Mouse (Mus musculus): Measurements from ENCODE around the gene Ntf3. TPM values are rescaled to one million over a fixed set of nuclear protein-coding genes. Genes with fewer than 3 reads are reported as not detected.

The Ntf3 gene
- polyA plus RNA-seq, 1 experiment = 0.39 TPM

DNA sequence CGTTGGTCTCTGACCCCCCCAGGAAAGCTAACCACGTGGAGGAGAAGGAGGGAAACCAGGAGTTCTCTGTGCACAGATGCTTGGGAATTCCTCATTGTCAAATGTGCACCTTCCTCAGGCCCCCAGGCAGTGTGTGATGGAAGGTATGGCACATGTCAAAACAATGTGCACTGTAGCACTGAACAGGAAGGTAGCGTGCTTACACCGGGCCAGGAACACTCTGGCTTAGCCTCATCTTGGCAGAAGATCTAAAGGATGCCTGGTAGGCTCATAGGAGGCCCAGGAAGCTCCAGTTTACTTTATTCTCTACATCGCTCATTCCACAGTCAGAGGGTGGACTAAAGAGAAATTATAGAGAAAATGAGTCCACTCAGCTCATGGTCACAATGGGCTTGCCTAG, 57.5 kb downstream of the Ntf3 start:
- peaks cover 4% of the 10 kb centered on the region for H3K27me3 ChIP-seq (replicated peaks)
- no peaks in the 10 kb centered on the region for H3K4me1 ChIP-seq
- H3K4me3 ChIP-seq (replicated peaks) = no peak overlapping the region
- no peak for TF ChIP-seq FLI1 (IDR thresholded peaks at IDR 0.05; ENCODE audit: low read length)
- H3K36me3 ChIP-seq (replicated peaks; ENCODE audit: low read length) = no peaks in the 10 kb centered on the region
- H3K9me3 ChIP-seq = peaks cover 3% of the 10 kb centered on the region; the same call in 1 of the 2 replicates

DNA sequence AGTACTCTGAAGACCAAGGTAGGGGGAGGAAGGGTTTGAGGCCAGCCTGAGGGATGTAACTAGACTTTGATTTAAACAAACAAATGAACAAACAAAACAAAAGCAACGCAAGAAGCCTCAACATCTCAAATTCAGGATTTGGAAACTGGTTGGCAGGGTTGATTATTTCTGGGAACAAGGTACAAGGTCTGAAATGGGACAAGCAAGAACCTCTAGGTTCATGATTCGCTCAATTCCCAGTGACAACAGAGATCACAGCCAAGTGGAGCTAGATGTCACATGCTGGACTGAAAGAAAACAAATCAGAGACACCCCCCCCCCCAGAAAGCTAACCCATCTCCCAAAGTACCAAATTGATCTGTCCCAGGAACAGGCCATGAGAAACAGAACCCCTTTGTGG, 57.9 kb downstream of the Ntf3 start:
- TF ChIP-seq GATA1 (IDR thresholded peaks at IDR 0.05; ENCODE audit: borderline replicate concordance, low read length) (no peak), FLI1 (IDR thresholded peaks at IDR 0.05; ENCODE audit: low read length) (no peak)
- H3K4me3 ChIP-seq (replicated peaks) = no peak overlapping the region
- peaks cover 4% of the 10 kb centered on the region for H3K27me3 ChIP-seq (replicated peaks)
- peaks cover 3% of the 10 kb centered on the region; the same call in 1 of the 2 replicates for H3K9me3 ChIP-seq
- H3K36me3 ChIP-seq (replicated peaks; ENCODE audit: low read length) = no peaks in the 10 kb centered on the region
- H3K4me1 ChIP-seq = no peaks in the 10 kb centered on the region

DNA sequence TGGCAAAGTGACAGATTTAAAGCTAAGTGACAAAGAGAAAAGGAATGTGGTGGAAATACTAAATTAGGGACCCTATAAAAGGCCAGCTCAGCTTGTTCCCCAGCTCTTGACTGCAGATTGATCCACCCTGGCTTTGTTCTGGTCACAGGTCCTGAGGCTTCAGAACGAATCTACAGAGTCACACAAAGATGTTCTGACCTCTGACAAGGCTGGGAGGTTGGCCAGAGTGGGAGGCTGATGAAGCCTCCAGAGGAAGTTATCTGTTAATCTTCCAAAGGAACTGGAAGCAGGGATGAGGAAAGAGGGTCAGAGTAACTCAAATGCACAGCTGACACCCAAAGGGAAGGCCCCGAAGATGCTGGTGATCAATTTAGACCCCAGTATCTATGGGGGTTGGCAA, 59.3 kb downstream of the Ntf3 start:
- H3K36me3 ChIP-seq (replicated peaks; ENCODE audit: low read length) = no peaks in the 10 kb centered on the region
- TF ChIP-seq GATA1 (IDR thresholded peaks at IDR 0.05; ENCODE audit: borderline replicate concordance, low read length) (no peak), FLI1 (IDR thresholded peaks at IDR 0.05; ENCODE audit: low read length) (no peak)
- no peaks in the 10 kb centered on the region for H3K4me1 ChIP-seq
- no peak overlapping the region for H3K4me3 ChIP-seq (replicated peaks)
- H3K27me3 ChIP-seq (replicated peaks) = peaks cover 2% of the 10 kb centered on the region
- H3K9me3 ChIP-seq = peaks cover 10% of the 10 kb centered on the region; the same call in 1 of the 2 replicates

DNA sequence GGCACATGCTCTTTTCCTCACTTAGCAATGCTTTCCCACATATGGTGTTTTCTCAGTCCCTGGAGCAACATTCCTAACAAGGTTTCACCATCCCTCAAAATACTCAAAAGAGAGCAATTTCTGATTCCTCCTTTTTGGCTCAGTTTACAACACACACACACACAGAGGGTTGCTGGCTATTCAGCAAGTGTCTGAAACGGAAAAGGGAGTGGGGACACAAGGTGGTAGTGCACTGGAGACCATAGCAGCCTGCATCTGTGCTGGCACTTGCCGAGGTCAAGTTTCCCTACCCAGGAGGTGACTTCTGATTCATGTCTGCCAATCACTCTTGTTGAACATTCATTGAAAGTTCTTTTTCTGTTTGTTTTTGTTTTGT, 59.9 kb downstream of the Ntf3 start:
- H3K9me3 ChIP-seq = peaks cover 16% of the 10 kb centered on the region
- H3K4me3 ChIP-seq (replicated peaks) = no peak overlapping the region
- H3K4me1 ChIP-seq = no peaks in the 10 kb centered on the region
- peaks cover 2% of the 10 kb centered on the region for H3K27me3 ChIP-seq (replicated peaks)
- TF ChIP-seq FLI1 (IDR thresholded peaks at IDR 0.05; ENCODE audit: low read length) (no peak), GATA1 (IDR thresholded peaks at IDR 0.05; ENCODE audit: borderline replicate concordance, low read length) (no peak)
- no peaks in the 10 kb centered on the region for H3K36me3 ChIP-seq (replicated peaks; ENCODE audit: low read length)

DNA sequence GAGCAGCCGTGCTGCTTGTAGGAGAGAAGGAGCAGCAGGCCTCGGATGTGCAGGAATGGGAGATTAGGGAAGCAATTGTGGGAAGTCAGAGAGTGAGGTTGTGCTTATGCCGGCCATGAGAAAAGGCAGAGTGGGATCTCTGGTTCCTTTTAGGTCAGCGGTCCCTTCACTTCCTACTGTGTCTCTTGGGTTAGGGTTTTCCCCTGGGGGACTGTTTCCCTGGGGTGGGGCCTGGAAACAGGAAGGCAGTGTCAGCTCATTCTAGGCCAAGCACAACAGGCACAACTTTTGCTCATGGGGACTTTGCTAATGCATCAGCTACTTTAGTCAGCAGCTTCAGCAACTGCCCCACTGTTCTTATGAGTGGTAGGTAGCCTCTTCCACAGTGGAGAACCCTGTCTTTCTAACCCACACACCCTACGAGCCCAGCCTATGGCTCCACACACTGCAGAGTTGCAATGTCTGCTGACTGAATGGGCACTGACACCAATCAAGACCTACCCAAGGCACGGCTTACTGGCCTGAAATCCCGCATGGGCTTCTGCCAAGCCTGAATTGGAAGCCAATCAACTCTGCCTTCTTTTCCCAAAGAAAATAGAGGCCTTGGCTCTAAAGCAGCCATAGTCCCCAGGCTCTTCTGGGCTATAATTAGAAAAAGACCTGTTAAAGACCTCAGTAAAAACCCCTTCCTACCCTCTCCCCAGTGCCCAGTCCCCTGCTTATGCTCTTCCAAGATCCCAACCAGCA, 60.5 kb downstream of the Ntf3 start:
- Histone ChIP-seq H3K36me3 (replicated peaks; ENCODE audit: low read length) (no peaks in the 10 kb centered on the region), H3K9me3 (peaks cover 17% of the 10 kb centered on the region), H3K4me1 (no peaks in the 10 kb centered on the region), H3K27me3 (replicated peaks) (peaks cover 2% of the 10 kb centered on the region), H3K4me3 (replicated peaks) (no peak overlapping the region)
- TF ChIP-seq GATA1 (IDR thresholded peaks at IDR 0.05; ENCODE audit: borderline replicate concordance, low read length) (no peak), FLI1 (IDR thresholded peaks at IDR 0.05; ENCODE audit: low read length) (no peak)

DNA sequence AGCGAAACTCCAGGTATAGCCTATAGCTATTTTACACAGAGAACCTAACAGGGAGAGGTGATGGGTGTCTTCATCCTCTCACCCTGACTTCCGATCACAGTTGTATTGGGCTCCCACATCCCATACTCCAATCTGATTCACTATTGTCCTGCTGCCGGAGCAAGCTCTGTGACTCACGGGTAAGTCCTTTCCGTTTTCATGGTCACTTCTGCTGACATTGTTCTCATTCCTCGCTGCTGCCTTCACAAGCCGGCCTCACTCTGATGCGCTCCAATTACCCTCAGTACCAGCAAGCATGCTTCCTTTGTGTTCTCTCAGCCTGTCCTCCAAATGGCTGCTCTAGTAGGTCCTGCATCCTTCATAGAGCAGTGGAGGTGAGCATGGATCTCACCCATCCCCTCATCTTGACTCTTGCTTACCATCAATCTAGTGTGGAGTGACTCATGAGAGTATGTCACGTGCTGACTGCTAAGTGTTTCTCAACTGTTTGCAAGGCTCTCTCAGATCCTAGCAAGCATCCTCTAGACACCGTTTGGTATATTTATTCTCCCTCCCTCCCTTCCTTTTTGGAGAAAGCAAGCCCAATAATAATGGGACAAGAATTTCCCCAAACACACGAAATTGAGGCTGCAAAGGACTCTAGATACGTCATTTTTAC, 61.5 kb downstream of the Ntf3 start:
- H3K9me3 ChIP-seq = peaks cover 21% of the 10 kb centered on the region
- no peaks in the 10 kb centered on the region for H3K36me3 ChIP-seq (replicated peaks; ENCODE audit: low read length)
- TF ChIP-seq FLI1 (IDR thresholded peaks at IDR 0.05; ENCODE audit: low read length) (no peak), GATA1 (IDR thresholded peaks at IDR 0.05; ENCODE audit: borderline replicate concordance, low read length) (no peak)
- H3K4me3 ChIP-seq (replicated peaks) = no peak overlapping the region
- H3K27me3 ChIP-seq (replicated peaks) = peaks cover 2% of the 10 kb centered on the region
- H3K4me1 ChIP-seq = no peaks in the 10 kb centered on the region; the same call in 1 of the 2 replicates

DNA sequence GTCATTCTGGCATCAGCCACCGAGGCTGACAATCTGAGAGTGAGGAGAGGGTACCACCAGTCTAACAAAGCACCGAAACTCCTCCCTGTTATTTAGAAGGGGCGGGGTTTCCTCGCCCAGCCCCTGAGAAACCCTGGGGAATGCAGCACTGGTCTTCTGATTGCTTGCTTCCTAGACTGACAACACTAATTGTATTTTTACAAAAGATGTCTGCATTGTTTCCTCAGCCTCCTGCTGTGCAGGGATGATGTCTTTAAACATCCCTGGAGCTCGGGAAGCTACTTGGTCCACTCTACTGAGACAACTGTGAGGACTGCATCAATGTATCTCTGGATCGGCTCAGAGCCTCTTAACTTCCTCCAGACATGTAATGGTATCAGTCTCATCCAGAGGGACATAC, 64.1 kb downstream of the Ntf3 start:
- no peaks in the 10 kb centered on the region; the same call in 1 of the 2 replicates for H3K4me1 ChIP-seq
- no peaks in the 10 kb centered on the region for H3K36me3 ChIP-seq (replicated peaks; ENCODE audit: low read length)
- H3K4me3 ChIP-seq (replicated peaks) = no peak overlapping the region
- peaks cover 2% of the 10 kb centered on the region for H3K27me3 ChIP-seq (replicated peaks)
- TF ChIP-seq GATA1 (IDR thresholded peaks at IDR 0.05; ENCODE audit: borderline replicate concordance, low read length) (no peak), FLI1 (IDR thresholded peaks at IDR 0.05; ENCODE audit: low read length) (no peak)
- peaks cover 28% of the 10 kb centered on the region for H3K9me3 ChIP-seq

DNA sequence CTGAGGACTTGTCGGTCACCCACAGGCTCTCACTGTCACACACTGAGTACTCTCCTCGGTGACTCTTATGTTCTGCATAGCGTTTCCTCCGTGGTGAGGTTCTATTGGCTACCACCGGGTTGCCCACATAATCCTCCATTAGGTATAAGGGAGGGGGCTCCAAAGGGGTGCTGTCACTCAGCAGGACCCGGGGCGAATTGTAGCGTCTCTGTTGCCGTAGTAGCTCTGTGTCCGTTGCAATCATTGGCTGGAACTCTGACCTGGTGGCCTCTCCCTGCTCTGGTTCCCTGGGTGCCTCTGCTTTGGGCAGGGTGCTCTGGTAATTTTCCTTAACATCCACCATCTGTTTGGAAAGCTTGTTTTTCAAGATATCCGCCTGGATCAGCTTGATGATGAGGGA, 64.7 kb downstream of the Ntf3 start:
- peaks cover 2% of the 10 kb centered on the region for H3K27me3 ChIP-seq (replicated peaks)
- TF ChIP-seq FLI1 (IDR thresholded peaks at IDR 0.05; ENCODE audit: low read length) (no peak), GATA1 (IDR thresholded peaks at IDR 0.05; ENCODE audit: borderline replicate concordance, low read length) (no peak)
- H3K4me3 ChIP-seq (replicated peaks) = no peak overlapping the region
- no peaks in the 10 kb centered on the region; the same call in 1 of the 2 replicates for H3K4me1 ChIP-seq
- H3K9me3 ChIP-seq = peaks cover 28% of the 10 kb centered on the region
- H3K36me3 ChIP-seq (replicated peaks; ENCODE audit: low read length) = no peaks in the 10 kb centered on the region

DNA sequence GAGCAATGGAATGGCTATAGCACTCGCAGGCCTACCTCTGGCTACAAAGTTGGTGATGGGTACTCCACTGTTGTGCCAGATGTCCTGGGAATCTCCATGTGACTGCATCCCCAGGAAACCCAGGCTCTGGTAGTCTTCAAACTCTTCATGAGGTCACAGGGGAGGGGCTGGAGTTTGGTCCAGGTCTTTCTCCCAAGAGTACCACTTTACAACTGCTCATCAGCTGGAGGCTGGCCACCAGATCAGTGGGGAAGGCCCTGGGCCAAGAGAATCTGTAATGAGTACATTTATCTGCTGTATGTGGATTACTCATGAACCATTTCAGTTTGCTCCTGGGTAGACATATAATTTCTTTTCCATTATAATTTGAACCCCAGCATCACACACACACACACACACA, 66.1 kb downstream of the Ntf3 start:
- TF ChIP-seq GATA1 (IDR thresholded peaks at IDR 0.05; ENCODE audit: borderline replicate concordance, low read length) = no peak
- TF ChIP-seq FLI1 (IDR thresholded peaks at IDR 0.05; ENCODE audit: low read length) = no peak
- peaks cover 2% of the 10 kb centered on the region for H3K27me3 ChIP-seq (replicated peaks)
- H3K9me3 ChIP-seq = peaks cover 28% of the 10 kb centered on the region
- no peaks in the 10 kb centered on the region; the same call in 1 of the 2 replicates for H3K4me1 ChIP-seq
- no peaks in the 10 kb centered on the region for H3K36me3 ChIP-seq (replicated peaks; ENCODE audit: low read length)
- H3K4me3 ChIP-seq (replicated peaks) = no peak overlapping the region

DNA sequence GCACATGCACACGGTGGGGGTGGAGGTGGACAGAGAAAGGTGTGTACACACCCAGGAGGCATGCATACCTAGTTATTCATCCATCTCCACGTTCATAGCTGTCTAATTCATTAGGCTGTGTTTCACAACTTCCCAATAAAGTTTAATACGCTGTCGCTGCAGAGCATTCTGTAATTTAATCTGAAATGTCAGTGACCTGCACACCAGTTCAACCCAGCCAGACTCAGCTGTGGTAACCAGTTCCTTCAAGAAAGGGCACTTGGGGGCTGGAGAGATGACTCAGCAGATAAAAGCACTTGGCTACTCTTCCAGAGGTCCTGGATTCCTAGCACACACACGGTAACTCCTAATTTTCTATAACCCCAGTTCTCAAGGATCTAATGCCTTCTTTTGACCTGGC, 69.2 kb downstream of the Ntf3 start:
- Histone ChIP-seq H3K36me3 (replicated peaks; ENCODE audit: low read length) (no peaks in the 10 kb centered on the region), H3K27me3 (replicated peaks) (no peaks in the 10 kb centered on the region), H3K4me1 (no peaks in the 10 kb centered on the region; the same call in 1 of the 2 replicates), H3K9me3 (peaks cover 22% of the 10 kb centered on the region), H3K4me3 (replicated peaks) (no peak overlapping the region)
- TF ChIP-seq FLI1 (IDR thresholded peaks at IDR 0.05; ENCODE audit: low read length) = no peak
- no peak for TF ChIP-seq GATA1 (IDR thresholded peaks at IDR 0.05; ENCODE audit: borderline replicate concordance, low read length)

Data from megakaryocyte, embryonic 14.5 days (primary cell).